Mouse (Mus musculus) MEL-GATA-1-ER (cell line): ENCODE measurements around the gene Fgfr2.

Source experiments
- DNase-seq: peaks from one replicate; pipeline ENCODE4 v3.0.0-alpha.2; 2012; ENCODE audit warnings: low read depth; ENCODE audit errors: extremely low read depth

Gene Fgfr2

DNA sequence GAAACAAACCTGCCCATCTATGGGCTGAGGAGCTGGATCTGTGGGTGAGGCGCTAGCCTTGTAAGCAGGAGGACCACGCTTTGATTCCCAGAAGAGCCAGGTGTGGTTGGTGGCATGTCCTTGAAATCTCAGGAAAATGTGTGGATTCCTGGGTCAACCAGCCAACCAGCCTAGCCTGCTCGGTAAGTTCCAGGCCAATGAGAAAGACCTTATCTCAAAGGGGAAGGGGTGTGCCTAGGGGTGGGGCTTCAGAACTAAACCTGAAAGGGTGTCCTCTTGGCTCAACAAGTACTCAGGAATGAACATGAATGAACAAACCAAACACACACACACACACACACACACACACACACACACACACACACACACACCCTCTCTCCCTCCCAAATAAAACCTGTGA, 81.4 kb downstream of the Fgfr2 start:
- DNase-seq: no peak

DNA sequence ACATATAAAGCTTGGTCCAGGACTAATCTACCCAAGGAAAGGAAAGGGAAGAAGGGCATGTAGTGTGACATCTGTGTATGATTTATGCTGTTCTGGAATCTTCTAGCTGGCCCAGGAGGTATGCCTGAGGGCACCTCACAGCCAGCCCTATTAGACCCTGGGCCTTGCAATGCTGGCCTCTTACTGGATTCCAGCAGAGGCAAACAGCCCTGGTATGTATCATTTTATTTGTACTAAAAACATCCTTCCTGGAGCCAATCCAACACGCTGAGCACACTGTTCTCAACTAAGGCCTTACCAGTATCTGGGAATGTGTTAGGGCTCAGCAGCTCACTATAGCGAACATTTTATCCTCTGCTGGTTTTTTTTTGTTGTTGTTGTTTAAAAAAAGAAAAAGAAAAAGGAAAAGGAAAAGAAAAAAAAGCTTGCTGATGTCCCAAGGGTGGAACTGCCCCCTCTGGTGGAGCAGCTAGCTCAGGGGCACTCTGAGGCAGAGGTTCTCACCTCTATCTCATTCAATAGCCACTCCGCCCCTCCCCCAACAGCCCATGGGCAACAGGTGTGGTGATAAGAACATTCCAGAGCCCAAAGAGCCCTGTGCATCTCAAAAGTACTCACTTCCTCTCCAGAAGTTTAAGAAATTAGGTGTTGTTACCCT, 82.3 kb downstream of the Fgfr2 start:
- no peak for DNase-seq

DNA sequence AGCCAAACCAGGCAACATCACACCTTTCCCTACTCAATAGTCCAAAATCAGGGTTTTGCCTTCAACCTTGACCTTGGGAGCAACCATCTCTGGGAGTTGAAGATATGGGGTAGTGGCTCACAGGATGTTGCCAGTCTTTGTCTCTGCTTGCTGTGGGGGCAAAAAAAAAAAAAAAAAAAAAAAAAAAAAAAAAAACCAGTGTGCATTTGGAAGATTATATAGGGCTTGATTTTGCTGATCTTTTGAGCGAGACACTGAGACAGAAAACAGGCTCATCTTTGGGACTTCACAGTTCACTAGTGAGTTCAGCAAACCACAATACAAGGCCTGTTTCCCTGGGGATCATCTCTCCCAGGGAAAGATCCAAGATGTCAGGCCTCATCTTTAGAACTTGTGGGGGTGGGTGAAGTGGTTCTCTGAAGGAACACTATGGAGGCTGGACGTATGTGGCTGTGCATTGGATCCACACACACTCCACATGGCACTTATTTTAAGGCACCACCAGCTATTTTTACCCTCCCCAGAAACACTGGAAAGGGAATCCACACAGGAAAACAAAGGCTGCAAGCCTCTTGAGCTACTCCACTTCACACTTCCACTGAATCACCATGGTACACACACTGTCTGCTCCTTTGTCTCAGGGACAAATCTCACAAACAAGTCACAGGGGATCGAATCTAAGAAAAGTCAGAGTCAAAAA, 83.4 kb downstream of the Fgfr2 start:
- no peak for DNase-seq

DNA sequence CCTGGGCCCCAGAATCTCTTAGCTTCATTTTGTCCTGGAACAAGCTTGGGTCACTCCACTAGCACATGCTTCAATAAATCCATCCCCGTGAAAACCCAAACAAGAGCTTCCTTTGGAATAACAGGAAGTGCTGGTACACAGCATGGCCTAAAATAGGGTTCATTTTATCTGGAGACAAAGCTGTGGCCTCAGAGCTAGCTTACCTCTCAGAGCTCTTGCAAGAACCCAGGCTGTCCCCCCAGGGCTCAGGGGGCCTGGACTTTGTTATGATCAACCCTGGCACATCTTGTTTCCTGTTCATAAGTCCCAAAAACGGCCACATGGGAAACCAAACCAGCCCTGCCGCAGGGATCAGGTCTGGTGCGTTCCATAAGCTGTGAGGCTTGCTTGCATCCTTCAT, 85.5 kb downstream of the Fgfr2 start:
- DNase-seq: no peak

DNA sequence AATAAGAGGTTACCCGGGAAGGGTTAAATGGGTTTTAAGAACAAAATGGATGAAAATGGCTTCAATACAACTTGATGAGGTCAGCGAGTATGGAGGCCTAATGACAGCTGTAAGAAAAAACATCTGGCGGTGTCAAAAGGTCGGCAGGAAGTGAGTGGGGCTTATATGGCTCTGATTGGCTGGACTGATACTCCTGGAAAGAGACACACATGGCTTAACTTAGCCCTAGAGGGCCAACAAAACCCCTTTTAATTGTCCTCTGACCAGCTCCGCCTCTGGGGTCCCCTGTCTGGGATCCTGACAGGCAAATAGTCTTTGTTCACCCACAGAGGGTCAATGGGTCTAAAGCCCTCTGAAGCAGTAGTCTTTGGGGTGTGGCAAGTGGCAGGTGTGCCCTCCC, 85.9 kb downstream of the Fgfr2 start:
- no peak for DNase-seq

DNA sequence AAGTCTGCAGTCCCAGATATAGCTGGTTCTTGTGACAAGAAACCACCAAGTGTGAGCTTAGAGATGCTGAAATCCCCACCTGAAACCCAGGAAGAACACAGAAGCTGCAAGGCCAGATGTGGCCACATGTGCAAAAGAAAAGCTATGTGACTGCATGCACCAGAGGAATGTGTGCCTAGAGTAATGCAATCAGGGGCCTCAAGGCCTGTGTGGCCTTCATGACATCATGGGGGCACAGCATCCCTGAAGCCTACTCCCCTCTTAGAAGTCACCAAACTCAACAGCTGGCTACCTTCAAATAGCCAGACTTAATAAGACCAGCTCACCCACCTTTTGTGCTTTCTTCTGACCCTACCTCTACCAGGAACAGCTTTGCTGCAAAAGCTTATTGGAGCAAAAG, 87.2 kb downstream of the Fgfr2 start:
- no peak for DNase-seq

DNA sequence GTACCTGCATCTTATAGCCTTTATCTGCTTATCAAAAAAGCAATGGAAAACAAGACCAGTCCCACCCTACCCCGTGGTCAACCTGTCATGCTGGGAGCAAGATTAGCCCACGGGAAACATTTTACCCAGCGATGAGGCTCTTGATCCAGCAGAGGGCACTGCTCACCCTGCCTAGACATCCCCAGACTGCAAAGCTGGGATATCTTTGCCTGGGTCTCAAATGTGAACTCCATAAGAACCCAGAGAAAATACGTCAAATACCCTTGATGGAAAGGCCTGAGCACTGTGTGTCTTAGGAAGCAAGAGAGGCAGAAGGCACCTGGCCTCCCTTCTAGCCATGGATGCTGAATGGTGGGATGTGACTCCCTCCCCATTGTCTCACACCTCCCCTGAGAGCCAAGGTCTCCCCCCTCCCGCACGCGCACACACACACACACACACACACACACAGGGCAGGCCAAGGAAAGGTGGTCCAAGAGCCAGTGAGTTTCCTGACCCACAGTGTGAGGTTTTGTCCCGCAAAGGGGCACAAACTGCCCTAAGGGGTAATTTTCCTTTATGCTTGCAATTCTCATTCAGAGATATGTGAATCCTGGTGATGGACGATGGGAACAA, 90.5 kb downstream of the Fgfr2 start:
- DNase-seq: peak; percentile 26

DNA sequence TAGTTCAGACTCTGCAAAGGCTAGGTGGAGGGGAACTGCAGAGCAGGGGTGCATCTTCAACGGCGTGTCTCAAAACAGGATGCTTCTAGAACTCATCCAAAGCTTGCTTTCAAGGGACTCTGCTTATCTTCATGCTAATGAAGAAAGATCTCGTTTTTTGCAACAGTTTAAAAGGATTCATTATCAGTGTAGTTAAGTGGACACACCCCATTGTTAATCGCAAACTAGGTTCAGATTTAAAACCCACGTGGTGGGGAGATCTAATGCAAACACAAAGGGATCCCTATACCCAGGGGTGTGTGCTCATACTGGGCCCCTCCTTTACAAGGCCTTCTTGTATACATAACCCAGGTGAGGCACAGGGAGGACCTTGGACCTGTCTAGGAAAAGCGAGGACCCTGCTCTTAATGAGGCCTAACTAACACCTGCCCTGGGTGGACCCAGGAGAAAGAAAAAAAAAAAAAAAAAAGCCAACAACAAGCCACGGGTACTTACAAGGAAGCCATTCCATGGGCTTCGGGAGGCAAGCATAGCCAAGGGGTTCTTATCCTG, 93.6 kb downstream of the Fgfr2 start:
- no peak for DNase-seq

DNA sequence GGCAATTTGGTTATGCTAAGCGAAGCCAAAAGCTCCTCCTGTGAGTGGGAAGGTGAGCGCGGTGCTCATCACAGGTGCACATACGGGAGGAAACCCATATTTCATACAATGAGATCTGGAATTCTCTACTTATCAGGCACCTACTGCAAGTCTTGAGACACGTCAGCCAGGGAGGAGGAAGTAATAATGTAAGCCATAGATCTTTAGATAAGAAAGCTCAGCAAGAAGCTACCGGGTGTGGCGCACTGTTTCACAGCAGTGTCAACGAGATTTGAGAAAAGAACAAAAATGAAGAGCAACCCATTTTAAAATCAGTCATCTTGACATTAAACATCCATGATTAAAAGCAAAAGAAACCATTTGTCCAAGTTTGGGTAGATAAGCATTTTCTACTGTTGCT, 94.1 kb downstream of the Fgfr2 start:
- peak; percentile 8 for DNase-seq

DNA sequence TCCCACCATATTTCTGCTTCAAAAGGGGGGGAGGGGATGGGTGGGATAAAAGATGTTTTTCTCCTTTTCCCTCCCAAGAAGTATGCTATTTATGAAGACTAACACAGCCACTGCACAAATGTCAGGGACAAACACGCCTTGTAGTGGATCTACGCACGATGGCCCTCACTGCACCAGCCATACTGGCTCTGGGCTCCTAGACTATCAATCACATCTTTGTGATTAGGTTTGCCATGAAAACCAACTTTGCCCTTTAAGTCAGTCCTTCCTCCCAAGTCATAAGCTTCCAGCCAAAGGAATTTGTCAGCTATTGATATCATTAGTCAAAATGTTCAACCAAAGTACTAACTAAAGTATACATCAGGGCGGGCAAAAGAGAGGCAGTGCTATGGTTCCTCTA, 95.2 kb downstream of the Fgfr2 start:
- DNase-seq: no peak

DNA sequence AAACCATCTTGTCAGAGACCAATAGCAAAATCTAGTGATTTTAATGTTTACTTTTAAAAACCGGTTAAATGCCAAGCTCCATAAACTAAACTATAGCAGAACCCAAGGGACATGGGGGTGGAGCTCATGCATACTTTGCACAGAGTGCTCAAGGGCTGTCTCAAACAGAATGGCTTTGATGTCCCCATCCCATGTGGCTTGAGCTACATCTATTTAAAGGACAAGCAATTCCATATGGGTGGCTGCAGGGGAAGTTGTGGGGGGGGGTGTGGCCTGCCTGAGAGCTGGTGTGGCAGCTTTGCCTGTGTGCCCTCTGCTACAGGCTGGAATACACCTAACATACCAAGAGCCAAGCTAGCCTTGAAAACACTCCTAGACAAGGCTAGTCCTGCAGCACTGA, 98.5 kb downstream of the Fgfr2 start:
- DNase-seq: no peak

DNA sequence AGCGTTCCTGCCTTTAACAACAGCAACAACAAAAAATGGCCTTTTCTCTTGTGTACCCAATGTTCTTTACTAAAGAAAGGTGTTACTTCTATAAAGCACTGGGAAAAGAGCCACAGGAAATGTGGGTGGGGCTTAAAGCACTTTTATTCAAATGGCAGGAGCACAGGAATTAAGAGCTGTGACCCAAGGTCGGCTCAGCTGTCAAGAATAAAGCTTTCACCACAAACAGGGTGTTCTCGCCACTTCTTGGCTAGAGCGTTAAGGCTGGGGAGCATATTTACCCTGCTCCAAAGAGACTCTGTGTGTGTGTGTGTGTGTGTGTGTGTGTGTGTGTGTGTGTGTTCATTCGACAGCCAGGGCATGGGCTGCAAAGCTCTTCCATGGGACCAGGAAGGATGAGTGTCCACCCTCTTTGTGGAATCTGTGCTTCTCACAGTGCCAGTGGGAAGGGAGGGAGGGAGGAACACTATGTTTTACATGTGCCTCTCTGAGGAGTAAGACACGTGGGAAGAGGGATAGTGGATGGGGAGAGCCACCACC, 103.6 kb downstream of the Fgfr2 start:
- no peak for DNase-seq

DNA sequence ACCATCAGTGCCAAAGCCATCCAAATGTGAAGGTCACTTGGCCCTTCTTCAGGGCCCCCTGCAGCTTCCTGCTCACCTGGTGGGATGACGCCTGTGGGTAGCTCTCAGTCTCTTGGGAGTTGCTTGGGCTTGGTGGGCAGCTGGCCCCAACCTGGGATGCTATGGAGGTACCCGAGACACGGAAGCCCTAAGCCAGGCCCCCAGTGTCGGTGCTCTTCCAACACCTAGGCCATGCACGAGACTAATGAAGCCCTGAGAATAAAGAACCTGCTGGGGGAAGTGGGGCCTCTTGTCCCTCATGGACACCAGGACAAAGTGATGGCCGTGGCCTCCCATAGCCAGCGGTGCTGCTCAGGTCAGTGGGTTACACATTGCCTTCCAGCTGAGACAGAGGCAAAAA, 104.2 kb downstream of the Fgfr2 start:
- DNase-seq: no peak

DNA sequence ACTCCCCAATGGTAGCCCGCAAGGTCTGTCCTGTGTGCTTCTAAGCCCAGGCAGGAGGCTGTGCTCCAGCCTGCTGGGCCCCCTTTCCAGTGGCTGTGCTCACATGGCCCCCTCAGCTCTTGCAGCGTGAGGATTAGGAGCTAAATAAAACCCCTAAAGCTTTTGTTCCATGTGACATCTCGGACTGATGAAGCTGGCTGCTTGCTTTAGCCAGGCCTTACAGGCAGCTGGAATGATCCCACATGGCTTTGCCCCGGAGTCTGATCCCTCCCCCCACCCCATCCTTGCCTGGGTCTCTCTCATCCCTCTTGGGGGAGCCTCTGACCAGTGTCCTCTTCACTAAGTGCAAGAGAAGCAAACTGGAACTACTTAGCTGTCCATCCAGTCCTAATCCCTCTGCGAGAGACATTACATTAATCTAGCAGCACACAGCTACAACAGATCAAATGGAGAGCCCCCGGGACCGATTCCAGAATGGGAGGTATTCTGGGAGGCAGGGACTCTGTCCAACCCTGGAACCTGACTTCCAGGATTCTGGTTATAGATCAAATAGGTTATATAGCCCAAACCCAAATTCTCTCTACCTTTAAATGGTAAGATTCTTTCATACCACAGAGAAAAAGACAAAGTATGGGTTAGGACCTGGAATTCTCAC, 107.6 kb downstream of the Fgfr2 start:
- no peak for DNase-seq

DNA sequence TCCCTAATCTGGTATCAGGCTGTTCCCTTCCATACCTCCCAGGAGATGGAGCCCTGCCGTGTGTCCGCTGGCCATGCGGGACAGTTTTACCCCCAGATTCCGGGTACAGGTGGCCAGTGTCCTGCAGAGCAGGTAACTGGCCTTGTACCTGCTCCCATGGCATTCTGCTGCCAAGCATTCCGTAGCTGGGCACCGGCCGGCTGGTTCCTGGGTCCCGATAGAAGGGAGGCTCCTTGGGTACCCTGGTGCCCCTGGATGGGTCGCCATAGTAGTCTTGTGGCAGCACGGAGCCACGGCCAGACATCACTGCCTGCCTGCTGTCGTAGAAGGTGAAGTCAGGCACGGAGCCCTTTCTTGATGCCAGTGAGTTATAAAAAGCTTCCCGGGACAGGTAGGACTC, 108.5 kb downstream of the Fgfr2 start:
- DNase-seq: no peak

DNA sequence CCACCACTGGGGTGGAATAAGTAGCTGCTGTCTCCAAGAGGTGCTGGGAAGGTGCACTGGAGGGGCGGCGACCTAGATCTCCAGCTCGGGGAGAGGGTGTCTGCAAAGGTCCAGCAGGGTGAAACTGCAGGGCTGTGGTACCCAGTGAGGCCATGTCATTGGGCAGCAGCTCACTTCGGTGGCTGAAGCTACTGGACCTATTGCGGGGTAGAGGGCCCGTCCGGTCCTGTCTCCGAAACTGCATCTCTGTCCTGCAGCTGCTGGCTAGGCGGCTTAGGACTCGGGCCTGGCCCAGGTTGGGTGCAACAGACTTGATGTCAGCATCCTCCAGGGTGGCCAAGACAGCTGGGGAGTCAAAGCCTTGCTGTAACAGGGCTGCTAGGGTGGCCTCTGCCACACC, 109.2 kb downstream of the Fgfr2 start:
- DNase-seq: no peak

DNA sequence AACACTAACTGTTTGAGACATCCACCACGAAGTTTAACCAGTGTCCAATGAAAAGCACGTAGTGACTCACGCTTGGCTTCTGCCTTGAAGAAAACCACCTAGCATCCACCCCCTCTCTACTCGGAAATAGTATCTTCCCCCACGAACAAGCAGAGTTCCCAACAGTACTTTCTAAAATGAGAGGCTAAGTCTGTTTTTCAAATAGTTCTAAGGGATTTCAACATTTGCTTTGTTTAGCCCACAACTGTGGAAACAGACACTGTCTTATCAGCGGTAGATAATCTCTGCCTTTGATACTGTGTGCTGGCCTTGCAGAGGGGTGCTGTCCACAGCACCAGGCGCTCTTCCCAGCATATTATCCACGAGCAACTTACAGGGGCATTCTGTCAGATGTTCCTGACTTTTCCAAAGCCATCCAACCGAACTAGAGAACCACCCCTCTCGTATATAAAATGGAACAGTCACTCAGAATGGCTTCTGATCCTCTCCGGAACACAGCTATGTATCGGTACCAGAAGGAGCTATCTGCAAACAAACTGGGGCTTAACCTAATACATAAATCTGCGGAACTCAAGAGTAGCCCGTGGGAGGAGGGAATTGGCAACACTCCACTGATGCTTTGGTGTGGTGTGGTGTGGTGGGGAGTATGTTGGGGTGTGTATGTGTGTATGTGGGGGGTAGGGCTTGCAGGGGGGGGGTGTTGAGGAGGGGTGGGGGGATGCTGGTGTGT, 110.3 kb downstream of the Fgfr2 start:
- no peak for DNase-seq

DNA sequence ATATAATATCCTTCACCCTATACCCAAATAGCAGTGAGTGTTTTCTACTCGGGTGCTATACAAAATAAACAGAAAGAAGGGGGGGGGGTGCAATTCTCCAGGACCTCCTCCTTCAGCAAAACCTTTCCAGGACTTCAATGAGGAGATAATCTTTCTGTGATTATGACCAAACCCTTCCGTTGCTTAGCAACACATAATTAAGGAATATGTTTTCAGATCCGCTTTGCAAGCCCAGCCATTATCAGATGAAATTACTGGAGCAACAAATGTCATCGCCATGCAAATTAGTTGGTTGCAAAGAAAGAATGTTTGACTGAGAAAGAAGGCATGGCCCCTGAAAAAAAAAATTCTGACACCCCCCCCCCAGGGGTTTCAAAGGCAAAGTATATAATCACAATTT, 111.5 kb downstream of the Fgfr2 start:
- no peak for DNase-seq

DNA sequence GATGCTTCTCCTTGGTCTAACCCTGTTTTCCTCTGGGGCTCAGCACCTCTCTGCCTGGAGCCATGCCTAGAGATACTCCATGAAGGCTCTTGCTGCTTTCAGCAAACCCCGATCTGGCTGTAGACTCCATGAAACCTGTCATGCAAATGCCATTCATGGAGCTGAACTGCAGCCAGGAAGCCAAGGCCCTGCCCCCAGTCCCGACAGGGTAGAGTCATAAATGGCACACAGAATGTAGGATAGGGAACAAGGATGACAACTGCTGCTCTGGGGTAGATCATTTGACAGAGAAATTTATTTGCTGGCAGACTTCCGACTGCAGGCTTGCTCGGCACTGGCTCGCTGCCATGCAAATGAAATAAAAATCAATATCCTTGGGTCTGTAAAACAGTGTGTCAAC, 112.0 kb downstream of the Fgfr2 start:
- no peak for DNase-seq

DNA sequence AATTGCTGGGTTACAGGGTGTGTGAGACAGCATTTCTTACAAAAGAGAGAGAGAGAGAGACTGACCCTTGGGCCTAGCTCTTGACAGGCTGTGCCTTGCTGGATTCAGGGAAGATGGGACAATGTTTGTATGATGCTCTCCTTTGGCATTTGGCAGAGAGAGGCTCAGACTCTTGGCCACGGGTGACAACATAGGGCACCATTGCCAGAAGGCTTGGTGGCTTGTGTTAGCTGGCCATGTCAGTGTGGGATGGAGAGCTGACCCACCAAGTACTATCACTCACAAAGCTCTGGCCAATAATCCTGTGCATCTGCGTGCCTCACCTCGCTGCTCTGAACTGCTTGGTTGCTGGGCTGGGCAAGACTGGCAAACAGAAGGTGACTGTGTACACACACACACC, 112.7 kb downstream of the Fgfr2 start:
- DNase-seq: no peak

DNA sequence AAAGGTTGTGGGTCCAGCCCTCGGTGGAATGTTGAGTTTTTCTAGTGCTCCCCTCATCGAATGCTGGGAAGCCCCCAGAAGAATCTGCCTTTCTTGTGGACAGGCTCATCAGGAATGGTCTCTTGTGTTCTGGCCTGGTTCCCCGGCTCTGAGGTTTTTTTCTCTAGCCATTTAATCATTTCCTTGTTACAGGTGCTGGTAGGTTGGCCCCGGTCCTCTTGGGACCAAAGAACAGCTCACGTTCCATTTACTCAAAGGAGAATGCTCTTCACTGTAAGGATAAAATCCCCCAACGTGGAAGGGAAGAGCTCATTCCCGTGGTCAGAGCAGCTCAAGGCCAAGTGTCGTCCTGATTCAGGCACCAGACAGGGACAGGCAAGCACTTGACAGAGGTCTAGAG, 113.5 kb downstream of the Fgfr2 start:
- DNase-seq: no peak
